Mouse (Mus musculus): Measurements from ENCODE around the gene Cop1.
A peak's percentile ranks its signal among the peaks of the same experiment; 100 is the strongest.

The Cop1 gene

GRCm38 (mm10) chr1:159286833-159287232 is 54.7 kb downstream of the Cop1 start:
- peak; percentile 41 for DNase-seq (ENCODE audit: low read depth, low spot score)

GRCm38 (mm10) chr1:159290219-159290618 is 58.1 kb downstream of the Cop1 start:
- peak; percentile 55 for DNase-seq (ENCODE audit: low read depth, low spot score)

- no peak for DNase-seq (ENCODE audit: low read depth, low spot score)
These were observed 58.7 kb downstream of the Cop1 start for GRCm38 (mm10) chr1:159290859-159291258.

GRCm38 (mm10) chr1:159301418-159302082 is 69.4 kb downstream of the Cop1 start:
- DNase-seq (ENCODE audit: low read depth, low spot score) = no peak

- DNase-seq (ENCODE audit: low read depth, low spot score) = no peak
These were observed 81.5 kb downstream of the Cop1 start for GRCm38 (mm10) chr1:159313625-159314024.

GRCm38 (mm10) chr1:159322586-159322985 is 90.5 kb downstream of the Cop1 start:
- DNase-seq (ENCODE audit: low read depth, low spot score) = peak; percentile 41

GRCm38 (mm10) chr1:159331008-159331407 is 98.9 kb downstream of the Cop1 start:
- no peak for DNase-seq (ENCODE audit: low read depth, low spot score)

- DNase-seq (ENCODE audit: low read depth, low spot score) = peak; percentile 68
These were observed 102.0 kb downstream of the Cop1 start for GRCm38 (mm10) chr1:159334157-159334556.

GRCm38 (mm10) chr1:159342355-159342754 is 110.2 kb downstream of the Cop1 start:
- DNase-seq (ENCODE audit: low read depth, low spot score) = no peak

GRCm38 (mm10) chr1:159355027-159355570 is 123.0 kb downstream of the Cop1 start:
- DNase-seq (ENCODE audit: low read depth, low spot score) = no peak

GRCm38 (mm10) chr1:159358713-159359112 is 126.6 kb downstream of the Cop1 start:
- no peak for DNase-seq (ENCODE audit: low read depth, low spot score)

- DNase-seq (ENCODE audit: low read depth, low spot score) = peak; percentile 82
These were observed 139.8 kb downstream of the Cop1 start for GRCm38 (mm10) chr1:159371881-159372390.

- DNase-seq (ENCODE audit: low read depth, low spot score) = no peak
These were observed 150.1 kb downstream of the Cop1 start for GRCm38 (mm10) chr1:159382218-159382617.

GRCm38 (mm10) chr1:159382916-159383315 is 150.8 kb downstream of the Cop1 start:
- DNase-seq (ENCODE audit: low read depth, low spot score) = no peak

GRCm38 (mm10) chr1:159386458-159386857 is 154.3 kb downstream of the Cop1 start:
- DNase-seq (ENCODE audit: low read depth, low spot score) = no peak

GRCm38 (mm10) chr1:159388565-159389024 is 156.5 kb downstream of the Cop1 start:
- DNase-seq (ENCODE audit: low read depth, low spot score) = no peak

GRCm38 (mm10) chr1:159390049-159390448 is 157.9 kb downstream of the Cop1 start:
- DNase-seq (ENCODE audit: low read depth, low spot score) = peak; percentile 65

- no peak for DNase-seq (ENCODE audit: low read depth, low spot score)
These were observed 160.5 kb downstream of the Cop1 start for GRCm38 (mm10) chr1:159392667-159393066.

GRCm38 (mm10) chr1:159393070-159393699 is 161.1 kb downstream of the Cop1 start:
- no peak for DNase-seq (ENCODE audit: low read depth, low spot score)

- no peak for DNase-seq (ENCODE audit: low read depth, low spot score)
These were observed 161.8 kb downstream of the Cop1 start for GRCm38 (mm10) chr1:159393931-159394330.

- DNase-seq (ENCODE audit: low read depth, low spot score) = peak; percentile 74
These were observed 164.4 kb downstream of the Cop1 start for GRCm38 (mm10) chr1:159396515-159396914.

Measured in A20 (cell line).